Mouse (Mus musculus): ENCODE results near the gene Gpr82.

- TF ChIP-seq CTCF (IDR thresholded peaks at IDR 0.05; ENCODE audit: low read depth, low read length) (no peak), EP300 (IDR thresholded peaks at IDR 0.05; ENCODE audit: insufficient read depth, low read depth, low read length) (no peak)
Observed at GRCm38 (mm10) chrX:13638894-13639293, 22.3 kb upstream of the Gpr82 start.
